Mouse (Mus musculus) c-Kit-positive CD71-positive TER-119-negative erythroid progenitor cells, embryonic 14.5 days (primary cell): Measurements from ENCODE around the gene Ppt2.

Experiments used
- DNase-seq: peaks from one replicate; pipeline ENCODE4 v3.0.0-alpha.2; 2013; ENCODE audit warnings: low read depth

Gene Ppt2

DNA sequence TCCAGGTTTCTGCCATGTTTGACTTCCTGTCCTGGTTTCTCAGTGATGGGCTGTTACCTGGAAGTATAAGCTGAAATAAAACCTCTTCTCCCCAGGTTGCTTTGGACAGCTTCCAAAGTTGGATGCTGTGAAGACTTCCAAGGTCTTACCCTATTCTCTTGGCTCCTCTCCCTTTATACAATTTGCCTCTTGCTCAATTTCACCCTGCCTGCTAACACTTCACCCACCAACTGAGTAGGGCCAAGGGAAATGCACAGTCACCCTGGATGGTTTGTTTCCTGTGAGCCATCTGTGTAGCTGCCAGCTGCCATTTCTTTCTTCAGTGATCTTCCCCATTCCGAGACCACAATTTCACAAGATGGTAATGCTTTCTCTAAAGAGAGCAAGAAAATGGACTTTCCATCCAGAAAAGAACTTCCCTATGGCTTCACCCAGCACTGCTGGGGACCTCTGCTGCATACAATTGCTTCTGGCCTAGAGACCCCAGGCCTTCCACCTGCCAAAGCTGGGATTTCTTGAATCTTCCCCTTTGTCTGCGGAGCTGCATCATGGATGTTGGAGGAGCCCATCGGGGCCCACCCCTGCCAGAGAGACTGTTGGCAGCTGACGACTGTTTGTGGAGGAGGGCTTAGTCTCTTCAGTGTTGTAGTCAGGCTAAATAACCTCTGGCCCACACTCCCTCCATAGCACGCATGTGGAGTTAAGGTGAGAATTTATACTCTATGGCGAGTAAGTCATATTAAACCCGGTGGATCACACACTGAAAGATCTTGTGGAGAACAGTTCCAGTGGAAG is 11.3 kb upstream of the Ppt2 start:
- DNase-seq, result no peak

DNA sequence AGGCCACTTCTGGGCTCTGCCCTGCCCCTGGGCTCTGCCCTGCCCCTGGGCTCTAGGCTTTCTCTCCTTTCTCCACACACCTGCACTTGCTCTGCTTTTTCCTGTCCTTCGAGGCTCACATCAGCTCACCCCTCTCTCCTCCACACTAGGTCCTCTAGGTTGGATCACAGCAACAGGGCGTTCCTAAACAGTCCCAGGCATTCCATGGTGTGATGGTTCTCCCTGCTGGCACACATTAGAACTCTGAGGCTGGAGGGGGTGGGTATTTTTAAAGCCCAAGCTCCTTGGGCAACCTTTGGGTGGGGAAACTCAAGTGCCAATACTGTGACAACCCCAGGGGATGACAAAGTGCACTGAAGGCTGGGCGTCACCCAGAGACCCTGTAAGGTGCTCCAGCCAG is 9.1 kb upstream of the Ppt2 start:
- DNase-seq, result no peak

DNA sequence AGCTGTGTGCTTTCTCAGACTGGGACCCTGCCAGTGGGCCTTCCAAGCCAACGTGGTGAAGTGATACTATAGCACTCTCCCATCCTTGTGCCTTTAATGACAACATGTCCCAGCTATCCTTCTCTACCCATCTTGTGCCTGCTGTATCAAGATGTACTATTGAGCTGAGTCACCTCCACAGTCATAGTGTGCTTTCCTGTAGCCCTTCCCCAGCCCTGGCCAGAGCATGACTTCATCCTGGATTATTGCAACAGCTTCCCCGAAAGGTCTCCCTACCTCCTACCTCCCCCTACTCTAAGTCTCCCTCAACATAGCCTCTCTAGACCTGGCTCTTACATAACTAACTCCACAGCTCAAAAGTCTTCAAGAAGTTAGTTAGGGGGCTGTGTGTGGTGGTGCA is 7.4 kb upstream of the Ppt2 start:
- DNase-seq, result no peak

DNA sequence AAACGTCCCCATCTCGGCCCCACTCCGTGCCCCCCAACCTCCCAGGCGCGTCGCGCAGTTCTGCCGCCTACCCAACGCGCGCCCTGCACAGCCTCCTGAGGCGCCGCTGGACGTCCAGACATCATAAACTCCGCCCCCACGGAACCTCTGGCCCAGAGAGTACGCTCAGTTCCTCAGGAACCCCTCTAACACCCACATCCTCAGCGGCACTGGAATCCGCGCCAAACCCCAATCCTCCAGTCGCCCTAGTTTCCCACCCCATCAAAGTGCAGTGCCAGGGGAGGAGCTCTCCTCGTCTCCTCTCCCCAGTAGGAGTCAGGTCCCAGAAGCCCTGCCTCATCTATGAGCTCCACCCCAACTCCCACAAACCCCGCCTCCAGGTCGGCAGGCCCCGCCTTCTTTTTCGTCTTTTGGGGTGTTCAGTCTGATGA is 4.0 kb upstream of the Ppt2 start:
- peak; percentile 60 for DNase-seq

DNA sequence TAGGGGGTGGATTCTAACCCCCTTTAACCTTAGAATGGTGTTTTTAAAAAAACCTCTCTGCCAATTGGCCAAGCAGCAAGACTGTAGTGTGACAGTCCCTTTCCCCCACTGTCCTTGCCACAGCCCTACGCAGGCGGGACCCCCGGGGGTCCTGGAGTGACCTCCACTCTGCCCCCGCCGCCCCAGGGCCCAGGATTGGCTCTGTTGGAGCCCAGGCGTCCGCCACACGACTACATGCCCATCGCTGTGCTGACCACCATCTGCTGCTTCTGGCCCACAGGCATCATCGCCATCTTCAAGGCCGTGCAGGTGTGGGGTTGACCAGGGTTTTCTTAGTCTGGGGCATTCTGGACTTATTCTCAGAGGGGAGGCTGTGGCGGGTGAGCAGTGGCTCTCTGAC is 3.3 kb upstream of the Ppt2 start:
- no peak for DNase-seq

DNA sequence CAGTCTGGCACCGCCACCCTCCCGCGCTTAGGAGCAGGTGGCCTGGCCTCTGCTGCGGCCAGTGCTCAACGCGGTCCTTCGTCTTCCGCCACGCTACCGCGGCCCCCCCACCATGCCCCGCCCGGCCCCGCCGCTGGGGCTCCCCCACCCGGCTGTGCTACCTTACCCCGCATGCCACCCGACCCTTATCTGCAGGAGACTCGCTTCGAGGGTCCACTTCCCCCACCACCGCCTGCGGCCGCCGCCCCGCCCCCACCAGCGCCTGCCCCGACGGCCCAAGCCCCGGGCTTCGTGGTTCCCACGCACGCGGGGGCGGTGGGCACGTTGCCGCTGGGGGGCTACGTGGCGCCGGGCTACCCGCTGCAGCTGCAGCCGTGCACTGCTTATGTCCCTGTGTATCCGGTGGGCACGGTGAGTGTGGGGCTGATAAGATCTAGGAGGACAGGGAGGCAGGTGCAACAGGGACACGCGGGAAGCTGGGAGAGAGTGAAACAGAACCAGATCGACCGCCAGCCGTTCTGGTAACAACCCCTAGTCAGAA is 2.5 kb upstream of the Ppt2 start:
- DNase-seq, result no peak

- no peak for DNase-seq
Measured at GRCm38 (mm10) chr17:34629796-34630603, 1.7 kb upstream of the Ppt2 start.

GRCm38 (mm10) chr17:34629221-34629751 is 976 bp upstream of the Ppt2 start, which contains the start of gene Prrt1:
Prrt1 (plus strand) TSS chr17:34629533.
- DNase-seq, result no peak

DNA sequence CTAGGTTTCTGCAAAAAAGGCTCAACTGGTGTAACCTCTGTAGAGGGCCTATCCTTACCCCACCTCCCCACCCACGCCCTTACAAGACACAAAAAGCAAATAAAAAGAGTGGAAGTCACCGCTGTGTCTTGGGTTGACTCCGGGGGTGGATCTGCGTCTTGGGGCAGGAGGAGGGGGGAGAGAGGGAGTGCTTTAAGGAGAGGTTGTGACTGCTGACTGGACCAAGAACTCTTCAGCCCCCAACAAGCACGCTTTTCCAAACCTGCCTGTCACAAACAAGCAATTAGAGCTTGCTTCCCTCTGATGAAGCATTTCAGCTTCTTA is 296 bp upstream of the Ppt2 start:
- no peak for DNase-seq

GRCm38 (mm10) chr17:34627093-34627942 is 992 bp downstream of the Ppt2 start:
- DNase-seq, result no peak

GRCm38 (mm10) chr17:34626773-34627092 is 1.6 kb downstream of the Ppt2 start:
- DNase-seq, result no peak

DNA sequence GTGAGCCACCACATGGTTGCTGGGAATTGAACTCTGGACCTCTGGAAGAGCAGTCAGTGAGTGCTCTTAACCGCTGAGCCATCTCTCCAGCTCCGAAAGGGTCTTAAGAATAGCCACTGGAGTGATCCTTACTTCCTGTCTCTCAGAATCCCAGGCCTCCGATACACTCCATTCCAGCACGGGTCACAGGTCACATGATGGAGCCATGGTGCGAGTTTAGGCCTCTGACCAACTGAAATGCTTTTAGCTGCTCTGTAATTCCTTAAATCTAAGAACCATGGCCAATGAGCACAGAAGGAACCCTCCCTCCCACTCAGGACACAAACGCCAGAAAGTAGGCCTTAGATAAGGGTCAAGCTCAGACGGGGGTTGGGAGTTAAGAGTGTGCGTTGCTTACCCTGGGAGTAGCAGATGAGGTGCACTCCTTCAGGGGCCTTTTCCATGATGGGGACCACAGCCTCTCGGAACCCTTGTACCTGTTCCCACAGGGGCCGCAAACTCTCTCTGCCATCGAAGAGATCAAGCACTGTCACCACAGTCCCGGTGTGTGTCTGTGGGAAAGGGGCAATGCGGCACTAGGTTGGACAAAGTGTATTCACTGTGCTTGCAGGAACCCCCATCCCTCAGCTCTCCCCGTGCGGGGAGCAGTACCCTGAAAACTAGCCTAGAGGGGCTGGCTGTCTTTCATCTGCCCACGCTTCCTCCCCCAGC is 2.1 kb downstream of the Ppt2 start:
- no peak for DNase-seq

DNA sequence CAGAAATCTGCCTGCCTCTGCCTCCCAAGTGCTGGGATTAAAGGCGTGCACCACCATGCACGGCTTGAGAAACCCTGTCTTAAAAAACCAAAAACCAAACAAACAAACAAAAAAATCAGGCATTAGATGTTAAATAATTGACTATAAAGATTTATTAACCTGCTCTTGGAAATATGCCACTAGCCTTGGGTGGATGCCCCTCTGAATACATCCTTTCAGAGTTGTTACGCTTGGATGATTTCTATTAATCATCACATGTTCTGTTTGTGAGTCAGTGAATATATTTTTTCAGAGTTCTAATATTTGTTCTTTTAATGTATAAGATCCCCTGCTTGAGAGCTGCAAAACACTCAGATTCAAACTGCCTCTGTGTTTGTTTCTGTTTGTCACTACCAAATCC is 3.3 kb downstream of the Ppt2 start:
- DNase-seq, result no peak

DNA sequence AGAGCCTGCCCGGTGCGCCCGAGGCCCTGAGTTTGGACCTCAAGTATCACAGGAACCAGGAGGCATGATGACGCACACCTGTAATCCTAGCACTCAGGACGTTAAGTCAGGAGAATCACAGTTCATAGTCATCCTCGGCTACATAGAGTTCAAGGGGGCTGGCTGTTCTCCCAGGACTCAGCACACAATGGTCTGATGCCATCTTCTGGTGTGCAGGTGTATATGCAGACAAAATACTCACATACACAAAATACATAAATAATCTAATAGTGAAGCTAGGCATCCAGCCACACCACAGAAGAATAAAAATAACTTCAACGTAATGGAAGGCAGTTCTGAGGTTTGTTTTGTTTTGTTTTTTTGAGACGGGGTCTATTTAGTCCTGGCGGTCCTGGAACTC is 5.1 kb downstream of the Ppt2 start:
- no peak for DNase-seq

- no peak for DNase-seq
Measured at GRCm38 (mm10) chr17:34621006-34621405, 7.3 kb downstream of the Ppt2 start.

DNA sequence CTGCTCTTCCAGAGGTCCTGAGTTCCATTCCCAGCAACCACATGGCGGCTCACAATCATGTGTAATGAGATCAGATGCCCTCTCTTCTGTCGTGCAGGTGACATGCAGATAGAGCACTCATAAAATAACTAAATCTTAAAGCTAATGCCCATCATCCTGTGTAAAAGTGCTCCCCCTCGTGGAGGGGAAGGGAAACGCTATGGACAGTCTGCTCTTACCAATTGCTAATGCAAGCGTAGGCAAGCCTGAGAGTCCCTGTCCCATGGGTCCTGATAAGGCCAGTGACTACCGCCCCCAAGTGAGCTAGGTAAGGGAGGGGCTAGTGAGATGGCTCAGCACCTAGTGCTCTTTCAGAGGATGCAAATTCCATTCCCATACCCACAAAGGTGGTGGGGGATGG is 9.3 kb downstream of the Ppt2 start:
- peak; percentile 87 for DNase-seq

DNA sequence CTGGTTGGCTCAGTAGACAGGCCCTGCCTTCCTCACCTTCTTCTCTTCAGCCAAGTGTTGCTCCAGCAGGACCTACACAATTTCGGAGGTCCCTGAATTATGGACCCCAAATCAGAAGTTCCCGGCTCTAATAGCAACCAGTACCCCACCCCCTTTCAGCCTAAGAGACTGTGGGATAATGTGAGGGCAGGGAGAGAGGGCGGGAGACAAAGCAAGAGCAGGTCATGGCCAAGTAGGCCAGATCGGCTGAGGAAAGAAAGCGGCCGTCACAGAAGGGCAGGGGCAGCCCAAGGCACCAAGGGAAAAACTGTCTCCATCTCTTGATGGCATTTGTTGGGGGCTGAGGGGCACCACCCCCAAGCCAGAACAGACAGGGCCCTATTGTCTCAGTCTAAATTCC is 12.4 kb downstream of the Ppt2 start, which contains the start of gene Egfl8:
Egfl8 (minus strand) TSS at position 101 of the 400 bp plus-strand sequence.
- DNase-seq, result no peak

- DNase-seq, result no peak
Measured at GRCm38 (mm10) chr17:34613830-34614229, 14.5 kb downstream of the Ppt2 start.

DNA sequence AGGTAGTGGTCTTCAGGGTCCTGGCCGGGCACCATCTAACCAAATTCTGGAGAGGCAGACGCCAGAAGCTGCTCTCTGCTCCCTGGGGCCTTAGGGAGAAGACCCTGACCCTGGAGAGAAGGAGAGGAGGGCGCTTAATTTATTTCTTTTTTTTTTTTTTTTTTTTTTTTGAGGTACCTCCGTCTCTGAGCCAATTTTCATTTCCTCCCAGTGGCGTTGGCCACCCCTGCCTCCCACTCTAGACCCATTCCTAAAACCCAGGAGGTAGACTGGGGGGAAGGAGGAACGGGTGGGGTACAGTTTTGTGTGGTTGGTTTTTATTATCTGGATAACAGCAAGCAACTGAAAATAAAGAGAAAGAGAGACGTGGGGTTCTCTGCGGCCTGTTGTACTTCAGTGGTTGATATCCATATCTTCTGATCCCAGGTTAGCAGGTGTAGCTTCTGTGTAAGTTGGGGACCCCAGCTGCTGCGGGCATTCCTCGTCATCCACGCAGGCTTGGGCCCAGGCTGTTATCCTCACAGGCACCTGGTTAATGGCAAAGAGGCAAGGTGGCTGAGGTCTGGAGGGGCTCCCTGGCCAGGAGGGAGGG is 15.2 kb downstream of the Ppt2 start:
- no peak for DNase-seq

GRCm38 (mm10) chr17:34611050-34611449 is 17.3 kb downstream of the Ppt2 start:
- DNase-seq, result no peak

- DNase-seq, result no peak
Measured at GRCm38 (mm10) chr17:34607997-34608396, 20.3 kb downstream of the Ppt2 start.
